In the genomic region with DNA sequence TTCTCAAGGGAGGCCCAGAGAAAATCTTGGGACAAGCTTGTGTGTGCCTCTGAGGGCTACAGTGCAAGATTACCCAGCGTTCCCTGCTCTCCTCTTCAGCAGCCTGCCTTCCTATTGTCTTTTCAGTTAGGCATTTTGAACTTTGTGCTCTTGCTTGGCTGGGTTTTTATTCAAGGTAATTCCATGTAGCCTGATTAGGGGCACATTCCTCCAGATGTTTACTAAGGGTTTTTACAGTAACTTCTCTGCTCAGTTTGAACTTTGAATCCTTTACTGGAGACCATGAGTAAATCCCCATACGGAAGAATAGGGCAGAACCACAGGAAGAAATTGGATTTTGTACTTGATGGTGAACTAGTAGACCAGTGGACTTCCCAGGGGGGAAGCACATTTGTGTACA, we compare ENCODE assay signal across 27 mouse cellular contexts. TPM values are rescaled to one million over a fixed set of nuclear protein-coding genes. Genes with fewer than 3 reads are reported as not detected.
DNase-seq lines count a peak whose midpoint lies in the region; ATAC-seq and TF ChIP-seq lines count a peak whose summit lies in the region.
"Had no signal": no experiment of that assay in that cellular context is flagged by ENCODE, and none has a peak within 500 bp of the region (broad histone marks: within the 10 kb centered on the region; RNA-seq: fewer than 3 reads in every experiment).

No protein-coding gene starts in this region.

- ATAC-seq in kidney, embryonic 15.5 days (replicated peaks; ENCODE audit: low FRiP score): no peak
- ATAC-seq in intestine, embryonic 16.5 days: peak; percentile 89
- ATAC-seq: forebrain, embryonic 14.5 days; forebrain, postnatal 0 days; Patski had no signal

- H3K4me3 ChIP-seq in kidney, adult 2 months (ENCODE audit: insufficient read depth, low read depth, low read length): no peak overlapping the region
- no peak overlapping the region for H3K4me3 ChIP-seq in kidney, embryonic 15.5 days (replicated peaks)
- H3K4me3 ChIP-seq in intestine, embryonic 16.5 days (ENCODE audit: low read length): no peak overlapping the region
- H3K4me3 ChIP-seq: embryonic facial prominence, embryonic 12.5 days; embryonic facial prominence, embryonic 15.5 days; gastrocnemius, adult 2 months; heart, embryonic 12.5 days; heart, embryonic 15.5 days; hindbrain, embryonic 12.5 days; hindbrain, embryonic 15.5 days had no signal

- H3K36me3 ChIP-seq in kidney, adult 2 months (ENCODE audit: control insufficient read depth, insufficient read depth, low read length): no peaks in the 10 kb centered on the region; the same call in 1 of the 2 replicates
- H3K36me3 ChIP-seq in kidney, embryonic 15.5 days: peaks cover 35% of the 10 kb centered on the region
- no peaks in the 10 kb centered on the region for H3K36me3 ChIP-seq in intestine, embryonic 16.5 days (ENCODE audit: control insufficient read depth, insufficient read depth, low read length)
- H3K36me3 ChIP-seq: embryonic facial prominence, embryonic 12.5 days; embryonic facial prominence, embryonic 15.5 days; hindbrain, embryonic 15.5 days had no signal

- DNase-seq in kidney, adult 2 months: peak; percentile 81
- DNase-seq in kidney, postnatal 4 days: no peak
- DNase-seq in kidney, postnatal 10 days: no peak
- peak; percentile 29 to 54 for DNase-seq in kidney, postnatal 36 days
- no peak for DNase-seq in heart, postnatal 14 days
- DNase-seq: adrenal gland, postnatal 10 days; adrenal gland, postnatal 36 days; B cell, adult 2 months; cerebellum, adult 18-20 months; cerebellum, adult 9-10 months; cerebellum, postnatal 14 days; forebrain, postnatal 0 days; gastrocnemius, adult 2 months; gastrocnemius, postnatal 14 days; heart, postnatal 10 days had no signal

- no peak for TF ChIP-seq CTCF in kidney, adult 2 months (conservative IDR thresholded peaks at IDR 0.05; ENCODE audit: insufficient read depth, insufficient read length, low read depth, low read length)

- peak overlapping the region; percentile 67 for H3K27ac ChIP-seq in kidney, adult 2 months (ENCODE audit: insufficient read depth, low read depth, low read length)
- H3K27ac ChIP-seq in kidney, embryonic 15.5 days: 0 out of 2 replicates have a peak overlapping the region, but pooled peaks have one; percentile 39
- 0 out of 2 replicates have a peak overlapping the region, but pooled peaks have one; percentile 17 for H3K27ac ChIP-seq in intestine, embryonic 16.5 days (ENCODE audit: low read length)
- H3K27ac ChIP-seq: embryonic facial prominence, embryonic 12.5 days; embryonic facial prominence, embryonic 15.5 days; gastrocnemius, adult 2 months; heart, embryonic 15.5 days; hindbrain, embryonic 12.5 days; hindbrain, embryonic 15.5 days had no signal

- no peak overlapping the region for H3K9ac ChIP-seq in kidney, embryonic 15.5 days
- H3K9ac ChIP-seq in intestine, embryonic 16.5 days (ENCODE audit: low read depth, low read length): no peak overlapping the region
- H3K9ac ChIP-seq: embryonic facial prominence, embryonic 12.5 days; embryonic facial prominence, embryonic 15.5 days; forebrain, postnatal 0 days; heart, embryonic 12.5 days; heart, embryonic 15.5 days; hindbrain, embryonic 12.5 days; hindbrain, embryonic 15.5 days had no signal

- no peak for TF ChIP-seq POLR2A in kidney, adult 2 months (IDR thresholded peaks at IDR 0.05; ENCODE audit: low read depth, low read length)

- no peaks in the 10 kb centered on the region for H3K27me3 ChIP-seq in kidney, adult 2 months (replicated peaks; ENCODE audit: control insufficient read depth, insufficient read depth, low read length)
- H3K27me3 ChIP-seq in kidney, embryonic 15.5 days: no peaks in the 10 kb centered on the region
- no peaks in the 10 kb centered on the region for H3K27me3 ChIP-seq in intestine, embryonic 16.5 days (replicated peaks; ENCODE audit: control insufficient read depth, insufficient read depth, low read length)
- H3K27me3 ChIP-seq: CH12.LX; embryonic facial prominence, embryonic 12.5 days; embryonic facial prominence, embryonic 15.5 days; heart, embryonic 12.5 days; heart, embryonic 15.5 days; hindbrain, embryonic 12.5 days; hindbrain, embryonic 15.5 days; Patski had no signal

- H3K4me2 ChIP-seq in kidney, embryonic 15.5 days: no peak overlapping the region
- H3K4me2 ChIP-seq in intestine, embryonic 16.5 days (ENCODE audit: low read depth, low read length): no peak overlapping the region
- H3K4me2 ChIP-seq: embryonic facial prominence, embryonic 12.5 days; embryonic facial prominence, embryonic 15.5 days; heart, embryonic 12.5 days; heart, embryonic 15.5 days; hindbrain, embryonic 12.5 days; hindbrain, embryonic 15.5 days had no signal

- no peaks in the 10 kb centered on the region for H3K9me3 ChIP-seq in kidney, embryonic 15.5 days (replicated peaks)
- 0 out of 2 replicates have a peak, but pooled peaks cover 2% of the 10 kb centered on the region for H3K9me3 ChIP-seq in intestine, embryonic 16.5 days (ENCODE audit: control insufficient read depth, low read length)
- H3K9me3 ChIP-seq: embryonic facial prominence, embryonic 12.5 days; embryonic facial prominence, embryonic 15.5 days; G1E; heart, embryonic 15.5 days; hindbrain, embryonic 12.5 days; hindbrain, embryonic 15.5 days had no signal

- 59% methylated on average over 2 of the region's 2 CpGs for WGBS in kidney, adult 2 months
- 95% methylated on average over 2 of the region's 2 CpGs for WGBS in kidney, embryonic 15.5 days
- 68% methylated on average over 2 of the region's 2 CpGs for WGBS in intestine, embryonic 16.5 days

- intact Hi-C loops in heart, postnatal 14 days (cut with DNase I): no loop called here

- peaks cover 14% of the 10 kb centered on the region; the same call in 1 of the 2 replicates for H3K4me1 ChIP-seq in kidney, adult 2 months (ENCODE audit: control insufficient read depth, insufficient read depth, low read length)
- no peaks in the 10 kb centered on the region for H3K4me1 ChIP-seq in kidney, embryonic 15.5 days
- no peaks in the 10 kb centered on the region for H3K4me1 ChIP-seq in intestine, embryonic 16.5 days (ENCODE audit: control insufficient read depth, insufficient read depth, low read length)
- H3K4me1 ChIP-seq: embryonic facial prominence, embryonic 12.5 days; embryonic facial prominence, embryonic 15.5 days; heart, embryonic 12.5 days; hindbrain, embryonic 12.5 days; hindbrain, embryonic 15.5 days had no signal

RNA-seq across cellular contexts. Expression of a gene that starts 16.3 kb away (rescaled TPM):
- 16.9 and 21.3 TPM in 2 replicates for polyA plus RNA-seq in kidney, adult 2 months (2012; rRNA removed)
- polyA plus RNA-seq in kidney, embryonic 15.5 days (2015; fragmentation: Nextera tagmentation; extraction: Ambion mirVana): 98.9 and 104 TPM in 2 replicates
- 34.5 and 40.6 TPM in 2 replicates for polyA plus RNA-seq in intestine, embryonic 16.5 days (2015; fragmentation: Nextera tagmentation; extraction: Ambion mirVana)
- total RNA-seq in heart, postnatal 14 days (2021): 10 to 100 TPM; 53.6 to 54.7 TPM

Comparison
In these comparisons a context has a peak if more than half of its experiments do, and no peak if none do; other contexts are left out.
1. DNase-seq: peak in kidney, adult 2 months (single experiment) and kidney, postnatal 36 days (2 of 2); none in kidney, postnatal 4 days (0 of 2), kidney, postnatal 10 days (single experiment) and heart, postnatal 14 days (0 of 2).
2. H3K27ac ChIP-seq: peak in every context shown above with its lines; median percentile 67 in kidney, adult 2 months; 39 in kidney, embryonic 15.5 days; 17 in intestine, embryonic 16.5 days.